Mouse (Mus musculus) fibroblast of lung, adult 2 months (primary cell): ENCODE data around the gene March7.

Experiments used
- DNase-seq: peaks from one replicate; pipeline ENCODE4 v3.0.0-alpha.2; 2011; ENCODE audit warnings: low read depth

The March7 gene

GRCm38 (mm10) chr2:60209703-60210651 is at the start of gene March7, which contains the start of gene Baz2b:
Gene March7, plus strand, starts transcription at chr2:60209887.
Gene Baz2b, minus strand, starts transcription at chr2:60209839.
- peak; percentile 37 for DNase-seq

- DNase-seq = no peak
Observed at GRCm38 (mm10) chr2:60163744-60164143, 45.9 kb upstream of the March7 start.

- DNase-seq = no peak
Observed at GRCm38 (mm10) chr2:60165679-60166078, 44.0 kb upstream of the March7 start.

- no peak for DNase-seq
Observed at GRCm38 (mm10) chr2:60166878-60167277, 42.8 kb upstream of the March7 start.

GRCm38 (mm10) chr2:60171786-60172530 is 37.7 kb upstream of the March7 start:
- peak; percentile 81 for DNase-seq

- no peak for DNase-seq
Observed at GRCm38 (mm10) chr2:60172531-60172914, 37.2 kb upstream of the March7 start.

- DNase-seq = no peak
Observed at GRCm38 (mm10) chr2:60173190-60173589, 36.5 kb upstream of the March7 start.

GRCm38 (mm10) chr2:60173595-60173994 is 36.1 kb upstream of the March7 start:
- DNase-seq = peak; percentile 53

GRCm38 (mm10) chr2:60175078-60175477 is 34.6 kb upstream of the March7 start:
- no peak for DNase-seq

- DNase-seq = no peak
Observed at GRCm38 (mm10) chr2:60176087-60176486, 33.6 kb upstream of the March7 start.

GRCm38 (mm10) chr2:60177490-60177889 is 32.2 kb upstream of the March7 start:
- no peak for DNase-seq

- no peak for DNase-seq
Observed at GRCm38 (mm10) chr2:60181696-60182095, 28.0 kb upstream of the March7 start.

- no peak for DNase-seq
Observed at GRCm38 (mm10) chr2:60196841-60197240, 12.8 kb upstream of the March7 start.

GRCm38 (mm10) chr2:60200051-60200562 is 9.6 kb upstream of the March7 start:
- no peak for DNase-seq

GRCm38 (mm10) chr2:60200667-60201066 is 9.0 kb upstream of the March7 start:
- DNase-seq = no peak

GRCm38 (mm10) chr2:60202900-60203530 is 6.7 kb upstream of the March7 start:
- DNase-seq = no peak

- DNase-seq = no peak
Observed at GRCm38 (mm10) chr2:60203733-60204132, 6.0 kb upstream of the March7 start.

GRCm38 (mm10) chr2:60204162-60204561 is 5.5 kb upstream of the March7 start:
- no peak for DNase-seq

- no peak for DNase-seq
Observed at GRCm38 (mm10) chr2:60205795-60206194, 3.9 kb upstream of the March7 start.

- DNase-seq = no peak
Observed at GRCm38 (mm10) chr2:60209122-60209611, 520 bp upstream of the March7 start.

GRCm38 (mm10) chr2:60210821-60211220 is 1.1 kb downstream of the March7 start:
- no peak for DNase-seq

- DNase-seq = no peak
Observed at GRCm38 (mm10) chr2:60212488-60212887, 2.8 kb downstream of the March7 start.
